Mouse (Mus musculus) ES-E14 (cell line): ENCODE measurements at regions not wholly inside any gene's neighbourhood (a gene's known extent, or its start where the extent isn't known, plus 50 kb on each side); places are given as distances from the start of the nearest gene placed in this dataset.

Experiments
- CHD2 ChIP-seq: IDR thresholded peaks from 2 replicates; pipeline ENCODE4 v1.6.1; 2014; ENCODE audit warnings: mild to moderate bottlenecking, low read depth, low read length, inconsistent platforms
- HCFC1 ChIP-seq: IDR thresholded peaks from 2 replicates; pipeline ENCODE4 v1.6.1; 2012; ENCODE audit warnings: low read length, inconsistent platforms, borderline replicate concordance; ENCODE audit not compliant: insufficient read depth
- MAFK ChIP-seq: IDR thresholded peaks from 2 replicates; pipeline ENCODE4 v1.6.1; 2014; ENCODE audit warnings: mild to moderate bottlenecking, low read depth, low read length, inconsistent platforms; ENCODE audit not compliant: insufficient read depth
- ZC3H11A ChIP-seq: IDR thresholded peaks from 2 replicates; pipeline ENCODE4 v1.6.1; 2012; ENCODE audit warnings: low read depth, mild to moderate bottlenecking, inconsistent platforms, low read length, borderline replicate concordance
- ZNF384 ChIP-seq: IDR thresholded peaks from 2 replicates; pipeline ENCODE4 v1.6.1; 2012; ENCODE audit warnings: low read depth, low read length, inconsistent platforms

GRCm38 (mm10) chr1:42489563-42489962 lies 206.0 kb upstream of the Pou3f3 start:
- TF ChIP-seq MAFK, result no peak
- TF ChIP-seq ZC3H11A, result no peak
- no peak for TF ChIP-seq ZNF384
- no peak for TF ChIP-seq HCFC1
- no peak for TF ChIP-seq CHD2
